Mouse (Mus musculus): ENCODE results near the gene Snx1. TPM values are rescaled to one million over a fixed set of nuclear protein-coding genes. Genes with fewer than 3 reads are reported as not detected.
A peak's percentile ranks its signal among the peaks of the same experiment; 100 is the strongest.

Snx1 gene
- total RNA-seq, 2 experiments from 2014 or later = 27.6 to 30.4 TPM

DNA sequence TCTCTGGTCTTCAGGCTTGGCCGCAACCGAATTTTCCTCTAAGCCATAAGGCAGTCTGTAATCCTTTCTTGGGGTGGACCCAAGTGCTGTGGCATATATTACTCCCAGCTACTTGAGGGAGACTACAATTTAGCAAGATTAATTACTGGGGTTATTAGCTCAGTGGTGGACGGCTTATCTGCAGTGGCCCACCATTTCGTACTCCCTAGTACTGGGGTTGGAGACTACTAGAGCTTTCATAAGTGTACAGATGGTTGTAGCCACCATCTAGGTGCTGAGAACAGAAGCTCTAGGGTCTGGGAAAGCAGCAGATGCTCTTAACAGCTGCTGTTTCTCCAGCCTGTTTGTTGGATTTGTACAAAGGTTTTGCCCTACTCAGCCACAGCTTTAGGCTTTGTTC lies 65.4 kb downstream of the Snx1 start:
- DNase-seq (ENCODE audit: low spot score) = no peak
- intact Hi-C loops (cut with DNase I) = loop anchor here (5.0 kb wide), 1 partner anchor 61 kb away; no protein-coding TSS in a partner anchor

DNA sequence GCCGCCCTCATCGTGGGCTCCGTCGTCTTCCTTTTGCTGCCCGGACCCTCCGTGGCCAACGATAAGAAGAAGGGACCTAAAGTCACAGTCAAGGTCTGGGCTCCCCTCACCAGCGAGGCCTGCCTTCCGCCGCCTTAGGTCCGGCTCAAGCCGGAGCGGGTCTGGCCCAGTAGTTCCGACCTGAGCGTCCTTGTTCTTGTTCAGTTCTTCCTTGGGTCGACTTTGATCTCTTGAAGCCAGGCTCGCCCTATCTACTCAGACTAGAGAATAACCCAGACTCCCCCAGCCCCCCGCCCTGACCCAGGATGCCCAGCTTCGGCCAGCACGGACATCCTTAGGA lies 66.1 kb downstream of the Snx1 start:
- intact Hi-C loops (cut with DNase I) = loop anchor here (5.0 kb wide), 1 partner anchor 62 kb away; no protein-coding TSS in a partner anchor
- DNase-seq (ENCODE audit: low spot score) = no peak

DNA sequence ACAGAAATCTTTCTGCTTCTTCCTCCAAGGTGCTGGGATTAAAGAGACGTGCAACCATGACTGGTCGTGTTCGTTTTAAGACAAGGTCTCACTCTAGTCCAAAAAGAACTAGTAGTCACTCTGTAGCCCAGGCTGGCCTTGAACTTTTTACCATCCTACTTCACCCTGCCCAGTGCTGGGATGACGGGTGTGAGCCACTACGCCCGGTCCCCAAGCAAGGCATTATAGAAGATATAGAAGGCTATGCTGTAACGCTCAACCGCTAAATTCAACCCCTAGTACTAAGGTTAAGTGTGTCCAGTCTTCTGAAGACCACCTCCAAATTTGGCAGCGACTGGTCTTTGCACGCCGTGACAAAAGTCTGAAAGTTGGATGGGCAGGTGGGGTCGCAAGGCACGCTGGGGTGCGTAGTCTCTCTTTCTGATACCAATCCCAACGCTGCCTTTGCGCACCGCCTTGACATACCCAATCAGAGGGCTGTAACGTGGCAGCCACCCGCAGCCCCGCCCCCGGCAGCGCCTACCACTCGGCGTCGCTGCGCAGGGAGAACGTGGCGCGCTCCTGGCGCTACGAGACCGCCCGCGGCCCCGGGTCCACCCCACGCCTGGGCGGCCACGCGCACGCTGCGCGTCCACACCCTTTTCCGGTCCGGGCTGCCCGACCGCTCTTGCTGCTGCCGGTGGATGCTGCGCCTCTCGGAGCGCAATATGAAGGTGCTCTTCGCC lies 66.6 kb downstream of the Snx1 start, which contains the start of gene Ppib:
Gene Ppib (plus strand): TSS at position 640 of the 725 bp plus-strand sequence.
- intact Hi-C loops (cut with DNase I) = loop anchor here (5.0 kb wide), 1 partner anchor 63 kb away; no protein-coding TSS in a partner anchor
- DNase-seq (ENCODE audit: low spot score) = peak; percentile 98

DNA sequence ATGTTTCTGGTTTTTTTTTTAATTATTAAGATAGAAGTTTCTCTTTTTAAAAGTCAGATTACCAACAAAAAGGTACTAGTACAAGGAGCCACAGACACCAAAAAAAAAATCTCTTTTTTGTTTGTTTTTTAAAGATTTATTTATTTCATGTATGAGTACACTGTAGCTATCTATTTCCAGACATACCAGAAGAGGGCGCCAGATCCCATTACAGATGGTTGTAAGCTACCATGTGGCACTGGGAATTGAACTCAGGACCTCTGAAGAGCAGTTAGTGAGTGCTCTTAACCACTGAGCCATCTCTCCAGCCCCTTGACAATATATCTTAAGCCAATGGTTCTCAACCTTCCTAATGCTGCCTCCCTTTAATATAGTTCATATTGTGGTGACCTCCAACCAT lies 72.8 kb downstream of the Snx1 start:
- intact Hi-C loops (cut with DNase I) = loop anchor here (5.0 kb wide), 1 partner anchor 34 kb away; no protein-coding TSS in a partner anchor
- no peak for DNase-seq (ENCODE audit: low spot score)

DNA sequence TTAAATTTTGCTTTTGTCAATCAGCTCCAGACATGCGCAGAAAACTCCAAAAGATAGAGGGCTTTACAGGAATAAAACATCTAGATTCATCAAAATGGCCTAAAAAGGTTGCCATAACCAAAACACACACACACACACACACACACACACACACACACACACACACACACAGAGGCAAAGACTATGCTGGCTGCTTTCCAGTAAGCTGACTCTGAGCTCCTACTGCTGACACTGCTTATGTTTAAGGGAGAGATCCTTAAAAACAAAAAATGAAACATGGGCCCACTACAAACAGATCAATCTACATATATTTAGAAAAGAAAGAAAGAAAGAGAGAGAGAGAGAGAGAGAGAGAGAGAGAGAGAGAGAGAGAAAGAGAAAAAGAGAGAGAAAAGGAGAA lies 73.7 kb downstream of the Snx1 start:
- DNase-seq (ENCODE audit: low spot score) = no peak
- intact Hi-C loops (cut with DNase I) = loop anchor here (5.0 kb wide), 1 partner anchor 35 kb away; no protein-coding TSS in a partner anchor

DNA sequence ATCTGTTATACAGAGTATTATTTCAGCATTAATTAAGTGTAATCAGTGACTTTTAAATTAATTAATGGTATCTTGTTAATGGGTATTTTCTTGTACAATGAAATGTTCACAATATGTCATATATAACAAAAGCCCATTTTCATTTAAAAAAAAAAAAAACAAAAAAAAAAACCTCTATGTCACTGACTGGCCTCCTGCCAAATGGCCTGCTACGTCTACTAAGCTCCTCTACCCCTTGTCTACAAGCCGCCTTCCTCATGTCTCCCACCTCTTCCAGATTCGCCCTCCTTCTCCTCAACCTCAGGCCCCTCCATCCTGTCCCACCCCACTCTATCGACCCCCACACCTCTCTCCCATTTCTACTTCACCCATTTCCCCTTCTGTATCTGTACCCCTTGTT lies 74.9 kb downstream of the Snx1 start:
- intact Hi-C loops (cut with DNase I) = loop anchor here (5.0 kb wide), 1 partner anchor 36 kb away; no protein-coding TSS in a partner anchor
- DNase-seq (ENCODE audit: low spot score) = no peak

DNA sequence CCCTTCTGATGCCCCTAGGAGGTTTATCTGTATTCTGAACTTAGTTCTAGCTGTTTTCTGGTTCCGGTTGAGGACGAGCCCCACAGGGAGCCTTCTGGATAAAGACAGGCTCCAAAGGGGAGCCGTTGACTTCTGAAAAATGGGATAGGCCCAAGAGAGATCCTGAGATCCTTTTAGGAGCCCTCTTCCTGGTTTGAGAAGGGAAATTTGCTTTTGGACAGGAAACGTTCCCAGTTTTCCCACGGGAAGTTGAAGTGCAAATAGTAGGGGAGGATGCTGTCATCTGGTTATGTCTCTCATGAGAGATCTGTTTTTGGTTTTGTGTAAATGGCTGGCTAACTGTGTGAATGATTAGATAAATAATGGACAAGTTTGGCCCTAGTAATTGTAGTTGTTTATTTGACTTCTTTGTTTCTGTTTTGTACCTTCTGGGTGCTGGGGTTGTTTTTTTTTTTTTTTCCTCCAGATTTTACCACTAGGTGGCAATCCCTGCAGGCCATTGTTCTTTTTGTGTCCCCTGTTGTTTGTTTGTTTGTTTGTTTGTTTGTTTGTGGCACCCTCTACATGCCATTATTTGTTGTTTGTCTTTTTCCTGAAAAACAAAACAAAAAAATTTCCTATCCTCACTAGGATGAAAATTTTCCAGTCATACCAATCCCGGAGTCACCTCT lies 76.3 kb downstream of the Snx1 start:
- intact Hi-C loops (cut with DNase I) = loop anchor here (5.0 kb wide), 1 partner anchor 37 kb away; no protein-coding TSS in a partner anchor
- no peak for DNase-seq (ENCODE audit: low spot score)

DNA sequence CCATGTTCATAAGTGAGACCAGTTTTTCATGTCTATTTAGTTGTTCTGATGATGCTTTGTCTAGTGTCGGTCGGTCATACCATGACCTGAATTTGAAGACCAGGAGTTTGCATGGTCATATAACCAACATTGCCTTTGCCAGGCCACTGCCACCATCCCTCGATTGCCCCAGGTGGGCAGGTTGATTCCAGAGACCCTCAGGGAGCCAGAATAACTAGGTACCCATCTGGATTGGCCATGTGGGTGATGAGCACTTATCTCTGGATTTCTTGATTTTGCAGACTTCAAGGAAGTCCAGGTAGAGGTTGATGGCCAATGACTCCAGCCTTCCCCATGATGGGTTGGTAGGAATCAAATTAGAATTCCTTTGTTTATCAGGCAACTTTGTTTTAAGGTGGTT lies 83.1 kb downstream of the Snx1 start:
- intact Hi-C loops (cut with DNase I) = no loop called here
- DNase-seq (ENCODE audit: low spot score) = no peak

DNA sequence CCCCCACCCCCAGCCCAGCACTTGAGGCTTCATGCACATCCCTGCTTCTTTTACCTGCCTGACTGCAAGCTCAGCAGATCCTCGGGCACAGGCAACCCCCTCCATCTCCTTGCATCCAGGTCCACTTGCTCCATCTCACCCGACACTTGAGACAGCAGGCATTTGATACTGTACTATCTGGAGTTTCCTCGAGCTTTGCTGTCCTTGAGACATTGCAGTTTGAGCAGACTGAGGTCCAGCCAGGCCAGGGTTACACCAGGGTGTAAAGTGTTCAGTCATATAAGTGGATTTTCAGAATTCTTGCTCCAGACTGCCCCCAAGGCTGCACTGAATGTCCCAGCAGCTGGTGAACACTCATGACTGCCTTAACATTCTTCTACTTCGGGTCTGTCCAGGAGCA lies 84.1 kb downstream of the Snx1 start:
- no peak for DNase-seq (ENCODE audit: low spot score)
- intact Hi-C loops (cut with DNase I) = no loop called here

DNA sequence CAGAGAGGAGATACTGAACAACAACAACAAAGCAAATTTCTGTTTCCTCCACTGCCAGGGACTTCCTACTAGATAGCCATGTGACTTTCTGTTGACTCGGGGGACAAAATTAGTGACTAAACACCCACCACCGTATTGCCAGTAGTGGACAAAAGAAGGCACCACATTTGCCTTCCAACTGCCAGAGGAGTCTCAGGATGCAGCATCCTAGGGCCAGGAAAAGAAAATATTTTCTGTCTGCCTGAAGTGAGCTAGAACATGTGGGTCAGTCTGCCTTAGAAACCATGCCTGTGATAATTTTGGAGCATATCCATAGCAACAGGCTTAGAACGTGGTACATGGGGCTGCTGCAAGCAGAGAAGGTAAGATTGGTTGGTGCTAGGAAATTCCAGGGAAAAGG lies 85.6 kb downstream of the Snx1 start:
- DNase-seq (ENCODE audit: low spot score) = no peak
- intact Hi-C loops (cut with DNase I) = no loop called here

DNA sequence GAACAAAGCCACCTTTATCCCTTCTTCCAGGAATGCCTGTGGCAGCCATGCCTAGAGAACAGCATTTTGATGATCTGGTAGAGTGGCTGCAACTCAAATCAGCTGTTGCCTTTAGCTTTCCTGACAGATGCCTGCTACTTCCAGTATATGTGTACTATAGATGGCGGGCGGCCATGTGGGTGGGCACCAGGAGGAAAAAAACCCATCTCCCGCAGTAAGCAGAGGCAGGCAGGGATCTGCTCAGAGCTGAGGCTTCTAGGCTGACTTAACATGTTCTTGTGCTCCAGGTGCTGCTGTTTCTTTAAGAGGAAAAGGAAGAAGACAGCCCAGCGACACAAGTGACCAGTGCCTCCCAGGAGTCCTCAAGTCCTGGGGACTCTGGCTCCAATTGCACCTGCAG lies 87.1 kb downstream of the Snx1 start:
- intact Hi-C loops (cut with DNase I) = loop anchor here (5.0 kb wide), 1 partner anchor 48 kb away; no protein-coding TSS in a partner anchor
- no peak for DNase-seq (ENCODE audit: low spot score)

DNA sequence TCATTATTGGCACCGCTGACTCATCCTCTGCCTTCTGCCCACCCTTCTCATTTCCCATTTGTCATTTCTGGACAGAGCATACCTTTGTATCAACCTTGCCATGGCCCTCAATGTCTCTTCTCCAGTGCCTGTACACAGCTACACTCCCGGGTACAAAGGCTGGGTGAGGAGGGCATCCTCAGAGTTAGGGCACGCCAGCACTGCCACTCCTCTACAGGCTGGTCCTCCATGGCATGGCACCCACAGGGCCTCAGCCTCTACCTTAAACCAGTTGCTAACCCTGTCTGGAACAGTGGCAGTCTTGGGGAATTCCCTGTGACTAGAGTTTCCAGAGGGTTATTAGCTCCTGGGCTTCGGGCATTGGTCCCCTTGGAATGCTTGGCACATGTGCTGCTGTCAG lies 87.8 kb downstream of the Snx1 start:
- no peak for DNase-seq (ENCODE audit: low spot score)
- intact Hi-C loops (cut with DNase I) = loop anchor here (5.0 kb wide), 1 partner anchor 49 kb away; no protein-coding TSS in a partner anchor

Other genes starting within 250 kb of the Snx1 start
- gene Pclaf, start 236.3 kb downstream of the Snx1 start, total RNA-seq (2021) = under 1 TPM; 0.81 to 0.84 TPM
- gene Trip4, start 217.8 kb downstream of the Snx1 start, total RNA-seq (2021) = 10 to 100 TPM; 15.9 to 18.3 TPM
- gene Csnk1g1, start 217.7 kb downstream of the Snx1 start, total RNA-seq (2021) = 10 to 100 TPM; 11.9 to 12.0 TPM
- gene Ppib, start 66.4 kb downstream of the Snx1 start, total RNA-seq (2021) = 100 to 1,000 TPM; 144 to 157 TPM
- under 1 TPM; 0.59 to 0.83 TPM for gene Snx22, start 56.9 kb downstream of the Snx1 start, total RNA-seq (2021)
- gene Ciao2a, start within 50 bp of the Snx1 start, total RNA-seq (2021) = 10 to 100 TPM; 62.4 to 64.9 TPM
- 1 to 10 TPM; 5.3 TPM for gene Dapk2, start 31.6 kb upstream of the Snx1 start, total RNA-seq (2021)
- 10 to 100 TPM; 33.9 to 38.5 TPM for gene Herc1, start 223.9 kb upstream of the Snx1 start, total RNA-seq (2021)

Data from heart, postnatal 25 days (tissue).